In genomic region chr3:154853257-154853656, GRCm38 (mm10) we compare ENCODE assay signal across 18 mouse cellular contexts.
DNase-seq lines count a peak whose midpoint lies in the region; ATAC-seq lines count a peak whose summit lies in the region.
"Had no signal": no experiment of that assay in that cellular context is flagged by ENCODE, and none has a peak within 500 bp of the region (broad histone marks: within the 10 kb centered on the region; RNA-seq: fewer than 3 reads in every experiment).

No protein-coding gene starts in this region.

- H3K27ac ChIP-seq in neural tube, embryonic 14.5 days (ENCODE audit: low read depth, low read length) = no peak overlapping the region
- peak overlapping the region; percentile 44 for H3K27ac ChIP-seq in hindbrain, embryonic 12.5 days
- H3K27ac ChIP-seq in midbrain, embryonic 15.5 days = peak overlapping the region; percentile 53
- H3K27ac ChIP-seq: embryonic facial prominence, embryonic 15.5 days; heart, embryonic 10.5 days; intestine, embryonic 15.5 days had no signal

- 0 out of 2 replicates have a peak, but pooled peaks have one; percentile 21 for ATAC-seq in neural tube, embryonic 14.5 days (ENCODE audit: low read depth)
- no peak for ATAC-seq in hindbrain, embryonic 12.5 days (ENCODE audit: low FRiP score)
- peak; percentile 68; the same call in 1 of the 2 replicates for ATAC-seq in midbrain, embryonic 15.5 days (replicated peaks)
- ATAC-seq: intestine, embryonic 15.5 days; Patski had no signal

- no peaks in the 10 kb centered on the region; the same call in 1 of the 2 replicates for H3K4me1 ChIP-seq in neural tube, embryonic 14.5 days (ENCODE audit: control insufficient read depth, insufficient read depth, low read length)
- peaks cover 7% of the 10 kb centered on the region for H3K4me1 ChIP-seq in hindbrain, embryonic 12.5 days
- peaks cover 14% of the 10 kb centered on the region for H3K4me1 ChIP-seq in midbrain, embryonic 15.5 days
- H3K4me1 ChIP-seq: embryonic facial prominence, embryonic 15.5 days; intestine, embryonic 15.5 days had no signal

- 23% methylated on average over 6 of the region's 6 CpGs for WGBS in neural tube, embryonic 14.5 days
- 27% methylated on average over 6 of the region's 6 CpGs for WGBS in hindbrain, embryonic 12.5 days
- 20% methylated on average over 6 of the region's 6 CpGs for WGBS in midbrain, embryonic 15.5 days

- H3K4me3 ChIP-seq in neural tube, embryonic 14.5 days (ENCODE audit: low read depth, low read length) = no peak overlapping the region
- H3K4me3 ChIP-seq in hindbrain, embryonic 12.5 days = no peak overlapping the region
- H3K4me3 ChIP-seq in midbrain, embryonic 15.5 days = no peak overlapping the region
- H3K4me3 ChIP-seq: embryonic facial prominence, embryonic 15.5 days; heart, embryonic 10.5 days; intestine, embryonic 15.5 days had no signal

- H3K9me3 ChIP-seq in neural tube, embryonic 14.5 days (ENCODE audit: control insufficient read depth, low read length) = no peaks in the 10 kb centered on the region
- H3K9me3 ChIP-seq in hindbrain, embryonic 12.5 days (replicated peaks) = no peaks in the 10 kb centered on the region
- H3K9me3 ChIP-seq in midbrain, embryonic 15.5 days = no peaks in the 10 kb centered on the region
- H3K9me3 ChIP-seq: embryonic facial prominence, embryonic 15.5 days; heart, embryonic 10.5 days; intestine, embryonic 15.5 days had no signal

- DNase-seq in neural tube, embryonic 10.5 days (ENCODE audit: extremely low spot score, low spot score) = no peak
- DNase-seq in adrenal gland, adult (ENCODE audit: inconsistent age in 2 of 2, low spot score in 1 of 2) = no peak
- DNase-seq in T-cell, adult 2 months (ENCODE audit: low spot score) = no peak
- no peak for DNase-seq in right cerebral cortex, postnatal 25 days
- DNase-seq: adrenal gland, postnatal 36 days; cerebellum, adult 8-10 months; gastrocnemius, postnatal 25 days; heart, postnatal 36 days; layer of hippocampus, postnatal 36 days; left cerebral cortex, postnatal 4 days; lung, adult 18-20 months had no signal

- no peak overlapping the region for H3K9ac ChIP-seq in neural tube, embryonic 14.5 days (replicated peaks; ENCODE audit: low read depth, low read length)
- no peak overlapping the region for H3K9ac ChIP-seq in hindbrain, embryonic 12.5 days
- H3K9ac ChIP-seq in midbrain, embryonic 15.5 days = no peak overlapping the region
- H3K9ac ChIP-seq: embryonic facial prominence, embryonic 15.5 days; intestine, embryonic 15.5 days had no signal

- no peak overlapping the region for H3K4me2 ChIP-seq in neural tube, embryonic 14.5 days (ENCODE audit: low read depth, low read length)
- H3K4me2 ChIP-seq in hindbrain, embryonic 12.5 days (replicated peaks) = no peak overlapping the region
- H3K4me2 ChIP-seq in midbrain, embryonic 15.5 days = 0 out of 2 replicates have a peak overlapping the region, but pooled peaks have one; percentile 13
- H3K4me2 ChIP-seq: embryonic facial prominence, embryonic 15.5 days; intestine, embryonic 15.5 days had no signal

- no peaks in the 10 kb centered on the region for H3K36me3 ChIP-seq in neural tube, embryonic 14.5 days (ENCODE audit: control insufficient read depth, insufficient read depth, low read length)
- H3K36me3 ChIP-seq in hindbrain, embryonic 12.5 days = no peaks in the 10 kb centered on the region
- no peaks in the 10 kb centered on the region for H3K36me3 ChIP-seq in midbrain, embryonic 15.5 days (replicated peaks)
- H3K36me3 ChIP-seq: embryonic facial prominence, embryonic 15.5 days; intestine, embryonic 15.5 days had no signal

- H3K27me3 ChIP-seq in neural tube, embryonic 14.5 days (ENCODE audit: control insufficient read depth, insufficient read depth, low read length) = no peaks in the 10 kb centered on the region
- no peaks in the 10 kb centered on the region for H3K27me3 ChIP-seq in hindbrain, embryonic 12.5 days
- H3K27me3 ChIP-seq in midbrain, embryonic 15.5 days (replicated peaks) = no peaks in the 10 kb centered on the region
- H3K27me3 ChIP-seq: embryonic facial prominence, embryonic 15.5 days; intestine, embryonic 15.5 days; Patski had no signal
